Mouse (Mus musculus) cerebellum, adult 11-12 months (tissue): ENCODE results near the gene Syngap1.
"Not testable (repeated sequence)": the region's sequence is repeated elsewhere in the genome, so short reads cannot be mapped to it uniquely, and the experiment has no call there.

ENCODE experiments used
- DNase-seq: peaks from one replicate; pipeline ENCODE4 v3.0.0; 2022

Gene Syngap1

GRCm38 (mm10) chr17:26941031-26941789 lies at the start of gene Syngap1:
Gene Syngap1 (plus strand): TSS chr17:26941253.
- DNase-seq = peak; percentile 79

GRCm38 (mm10) chr17:26892635-26893375 lies 48.2 kb upstream of the Syngap1 start:
- DNase-seq = no peak

- DNase-seq = no peak
Measured at GRCm38 (mm10) chr17:26893492-26893891, 47.6 kb upstream of the Syngap1 start.

- no peak for DNase-seq
Measured at GRCm38 (mm10) chr17:26894342-26894741, 46.7 kb upstream of the Syngap1 start.

GRCm38 (mm10) chr17:26895578-26895977 lies 45.5 kb upstream of the Syngap1 start:
- DNase-seq = peak; percentile 51

- DNase-seq = no peak
Measured at GRCm38 (mm10) chr17:26900916-26901315, 40.1 kb upstream of the Syngap1 start.

- DNase-seq = no peak
Measured at GRCm38 (mm10) chr17:26904320-26904719, 36.7 kb upstream of the Syngap1 start.

GRCm38 (mm10) chr17:26907506-26907905 lies 33.5 kb upstream of the Syngap1 start:
- DNase-seq = not testable (repeated sequence)

GRCm38 (mm10) chr17:26915248-26915647 lies 25.8 kb upstream of the Syngap1 start:
- DNase-seq = no peak

GRCm38 (mm10) chr17:26916711-26917482 lies 24.2 kb upstream of the Syngap1 start, which contains the start of gene Kifc5b:
Gene Kifc5b (plus strand): TSS chr17:26917091.
- peak; percentile 100 for DNase-seq

GRCm38 (mm10) chr17:26917560-26917959 lies 23.5 kb upstream of the Syngap1 start:
- DNase-seq = not testable (repeated sequence)

- no peak for DNase-seq
Measured at GRCm38 (mm10) chr17:26918343-26918742, 22.7 kb upstream of the Syngap1 start.

GRCm38 (mm10) chr17:26919516-26919915 lies 21.5 kb upstream of the Syngap1 start:
- DNase-seq = not testable (repeated sequence)

GRCm38 (mm10) chr17:26922368-26922767 lies 18.7 kb upstream of the Syngap1 start:
- not testable (repeated sequence) for DNase-seq

GRCm38 (mm10) chr17:26925414-26925813 lies 15.6 kb upstream of the Syngap1 start:
- DNase-seq = not testable (repeated sequence)

- peak; percentile 59 for DNase-seq
Measured at GRCm38 (mm10) chr17:26931795-26932194, 9.3 kb upstream of the Syngap1 start.

GRCm38 (mm10) chr17:26932839-26933398 lies 8.1 kb upstream of the Syngap1 start, which contains the start of gene Phf1:
Gene Phf1 (plus strand): TSS chr17:26933052.
- DNase-seq = peak; percentile 92

- no peak for DNase-seq
Measured at GRCm38 (mm10) chr17:26933419-26933818, 7.6 kb upstream of the Syngap1 start.

- no peak for DNase-seq
Measured at GRCm38 (mm10) chr17:26933885-26934827, 6.9 kb upstream of the Syngap1 start.

GRCm38 (mm10) chr17:26935027-26935426 lies 6.0 kb upstream of the Syngap1 start:
- DNase-seq = no peak

- DNase-seq = peak; percentile 54
Measured at GRCm38 (mm10) chr17:26936453-26936852, 4.6 kb upstream of the Syngap1 start.
